Mouse (Mus musculus) forebrain, embryonic 16.5 days (tissue): ENCODE measurements at regions not wholly inside any gene's neighbourhood (a gene's known extent, or its start where the extent isn't known, plus 50 kb on each side); places are given as distances from the start of the nearest gene placed in this dataset.

Experiments used
- ATAC-seq: fragments of 200-750 bp; cut with Nextera tagmentation; 2 replicates; pipeline ENCODE4 v1.8.0; 2017; ENCODE audit warnings: mild to moderate bottlenecking, moderate library complexity
- H3K27ac ChIP-seq: fragments of 300-500 bp; sonication (generic); 2 replicates; pipeline ENCODE4 v1.5.1; 2014; ENCODE audit warnings: low read length, control low read depth
- H3K27me3 ChIP-seq: fragments of 300-500 bp; sonication (generic); replicated peaks from 2 replicates; pipeline ENCODE4 v1.6.1; 2014; ENCODE audit warnings: low read length; ENCODE audit not compliant: control insufficient read depth, insufficient read depth
- H3K36me3 ChIP-seq: fragments of 300-500 bp; sonication (generic); 2 replicates; pipeline ENCODE4 v1.6.1; 2014; ENCODE audit not compliant: control insufficient read depth, insufficient read depth
- H3K4me1 ChIP-seq: fragments of 300-500 bp; sonication (generic); replicated peaks from 2 replicates; pipeline ENCODE4 v1.6.1; 2014; ENCODE audit warnings: low read length; ENCODE audit not compliant: control insufficient read depth, insufficient read depth
- H3K4me2 ChIP-seq: fragments of 300-500 bp; sonication (generic); 2 replicates; pipeline ENCODE4 v1.6.1; 2014; ENCODE audit warnings: mild to moderate bottlenecking, low read length, control low read depth
- H3K4me3 ChIP-seq: fragments of 300-500 bp; sonication (generic); replicated peaks from 2 replicates; pipeline ENCODE4 v1.5.1; 2014; ENCODE audit warnings: mild to moderate bottlenecking, low read length, control low read depth
- H3K9ac ChIP-seq: fragments of 300-500 bp; sonication (generic); replicated peaks from 2 replicates; pipeline ENCODE4 v1.6.1; 2014; ENCODE audit warnings: low read depth, low read length, control low read depth
- H3K9me3 ChIP-seq: fragments of 300-500 bp; sonication (generic); 2 replicates; pipeline ENCODE4 v1.6.1; 2016; ENCODE audit warnings: low read length; ENCODE audit not compliant: control insufficient read depth
- WGBS: fragments of 180-500 bp; shearing (Covaris S2); extraction: QIAGEN DNeasy Blood & Tissue Kit; methylation state at CpG from one replicate; pipeline ENCODE4 v1.1.7; 2014; 5-methylcytosine and 5-hydroxymethylcytosine counted together

GRCm38 (mm10) chr13:83988517-83988916 is 233.6 kb upstream of the Tmem161b start:
- Histone ChIP-seq H3K27me3 (no peaks in the 10 kb centered on the region), H3K4me3 (no peak overlapping the region), H3K9ac (0 out of 2 replicates have a peak overlapping the region, but pooled peaks have one; percentile 18), H3K4me2 (peak overlapping the region; percentile 55), H3K9me3 (no peaks in the 10 kb centered on the region), H3K36me3 (no peaks in the 10 kb centered on the region), H3K4me1 (peaks cover 22% of the 10 kb centered on the region), H3K27ac (peak overlapping the region; percentile 87)
- 22% methylated on average over 4 of the region's 4 CpGs for WGBS
- no peak for ATAC-seq

GRCm38 (mm10) chr13:83997599-83998369 is 224.3 kb upstream of the Tmem161b start:
- peaks cover 3% of the 10 kb centered on the region; the same call in 1 of the 2 replicates for H3K9me3 ChIP-seq
- no peak overlapping the region for H3K4me3 ChIP-seq
- H3K4me2 ChIP-seq = peak overlapping the region; percentile 28
- WGBS = 27% methylated on average over 12 of the region's 12 CpGs
- H3K4me1 ChIP-seq = peaks cover 6% of the 10 kb centered on the region
- H3K36me3 ChIP-seq = no peaks in the 10 kb centered on the region
- H3K27me3 ChIP-seq = no peaks in the 10 kb centered on the region
- peak overlapping the region; percentile 37 for H3K9ac ChIP-seq
- peak overlapping the region; percentile 65 for H3K27ac ChIP-seq
- peak; percentile 81 for ATAC-seq

- Histone ChIP-seq H3K27ac (no peak overlapping the region), H3K9me3 (no peaks in the 10 kb centered on the region), H3K4me2 (no peak overlapping the region), H3K36me3 (no peaks in the 10 kb centered on the region), H3K27me3 (no peaks in the 10 kb centered on the region), H3K4me1 (peaks cover 4% of the 10 kb centered on the region), H3K4me3 (no peak overlapping the region), H3K9ac (no peak overlapping the region)
- ATAC-seq = peak; percentile 71
- WGBS = 22% methylated on average over 7 of the region's 7 CpGs
These were observed 200.3 kb upstream of the Tmem161b start for GRCm38 (mm10) chr13:84021771-84022170.

GRCm38 (mm10) chr13:84023021-84023420 is 199.1 kb upstream of the Tmem161b start:
- ATAC-seq = no peak
- Histone ChIP-seq H3K27me3 (no peaks in the 10 kb centered on the region), H3K4me2 (no peak overlapping the region), H3K9me3 (no peaks in the 10 kb centered on the region), H3K9ac (no peak overlapping the region), H3K4me3 (no peak overlapping the region), H3K4me1 (peaks cover 4% of the 10 kb centered on the region), H3K36me3 (no peaks in the 10 kb centered on the region), H3K27ac (no peak overlapping the region)
- 93% methylated on average over 1 of the region's 1 CpGs for WGBS

GRCm38 (mm10) chr13:84023637-84024036 is 198.5 kb upstream of the Tmem161b start:
- H3K27me3 ChIP-seq = no peaks in the 10 kb centered on the region
- no peaks in the 10 kb centered on the region for H3K9me3 ChIP-seq
- no peak overlapping the region for H3K4me2 ChIP-seq
- no peak overlapping the region for H3K4me3 ChIP-seq
- peak; percentile 36; the same call in 1 of the 2 replicates for ATAC-seq
- 31% methylated on average over 5 of the region's 5 CpGs for WGBS
- H3K4me1 ChIP-seq = peaks cover 4% of the 10 kb centered on the region
- H3K9ac ChIP-seq = no peak overlapping the region
- H3K27ac ChIP-seq = no peak overlapping the region
- no peaks in the 10 kb centered on the region for H3K36me3 ChIP-seq

GRCm38 (mm10) chr13:84025348-84025747 is 196.7 kb upstream of the Tmem161b start:
- H3K36me3 ChIP-seq = no peaks in the 10 kb centered on the region
- H3K9ac ChIP-seq = no peak overlapping the region
- no peaks in the 10 kb centered on the region for H3K27me3 ChIP-seq
- no peak overlapping the region for H3K4me2 ChIP-seq
- no peak overlapping the region for H3K4me3 ChIP-seq
- peak overlapping the region; percentile 47; the same call in 1 of the 2 replicates for H3K27ac ChIP-seq
- H3K4me1 ChIP-seq = peaks cover 4% of the 10 kb centered on the region
- no peaks in the 10 kb centered on the region for H3K9me3 ChIP-seq
- 63% methylated on average over 2 of the region's 2 CpGs for WGBS
- ATAC-seq = peak; percentile 54; the same call in 1 of the 2 replicates

GRCm38 (mm10) chr13:84047736-84048135 is 174.4 kb upstream of the Tmem161b start:
- H3K9ac ChIP-seq = no peak overlapping the region
- no peak overlapping the region for H3K4me2 ChIP-seq
- H3K4me3 ChIP-seq = no peak overlapping the region
- WGBS = 91% methylated on average over 6 of the region's 6 CpGs
- H3K9me3 ChIP-seq = no peaks in the 10 kb centered on the region
- no peaks in the 10 kb centered on the region for H3K27me3 ChIP-seq
- H3K27ac ChIP-seq = no peak overlapping the region
- H3K36me3 ChIP-seq = no peaks in the 10 kb centered on the region
- no peaks in the 10 kb centered on the region for H3K4me1 ChIP-seq
- no peak for ATAC-seq

- no peak overlapping the region for H3K27ac ChIP-seq
- H3K9me3 ChIP-seq = no peaks in the 10 kb centered on the region
- no peaks in the 10 kb centered on the region for H3K27me3 ChIP-seq
- 48% methylated on average over 1 of the region's 1 CpGs for WGBS
- peaks cover 8% of the 10 kb centered on the region for H3K4me1 ChIP-seq
- no peak overlapping the region for H3K4me2 ChIP-seq
- no peak overlapping the region for H3K4me3 ChIP-seq
- H3K9ac ChIP-seq = no peak overlapping the region
- ATAC-seq = no peak
- no peaks in the 10 kb centered on the region for H3K36me3 ChIP-seq
These were observed 169.9 kb upstream of the Tmem161b start for GRCm38 (mm10) chr13:84052221-84052620.

- peak overlapping the region; percentile 54 for H3K4me2 ChIP-seq
- ATAC-seq = no peak
- WGBS = 24% methylated on average over 7 of the region's 7 CpGs
- no peaks in the 10 kb centered on the region for H3K36me3 ChIP-seq
- no peaks in the 10 kb centered on the region for H3K9me3 ChIP-seq
- peak overlapping the region; percentile 94 for H3K27ac ChIP-seq
- peaks cover 18% of the 10 kb centered on the region for H3K4me1 ChIP-seq
- H3K9ac ChIP-seq = peak overlapping the region; percentile 58
- H3K27me3 ChIP-seq = no peaks in the 10 kb centered on the region
- H3K4me3 ChIP-seq = peak overlapping the region; percentile 23
These were observed 167.1 kb upstream of the Tmem161b start for GRCm38 (mm10) chr13:84054956-84055355.
